Mouse (Mus musculus) stomach, embryonic 14.5 days (tissue): ENCODE measurements around the gene Toe1. TPM values are rescaled to one million over a fixed set of nuclear protein-coding genes. Genes with fewer than 3 reads are reported as not detected.

Source experiments
- ATAC-seq: fragments of 200-750 bp; cut with Nextera tagmentation; 2 replicates; pipeline ENCODE4 v1.8.0; 2017; ENCODE audit warnings: low read depth, moderate TSS enrichment; ENCODE audit not compliant: insufficient number of reproducible peaks, insufficient read depth, low FRiP score
- H3K27ac ChIP-seq: fragments of 300-500 bp; sonication (generic); 2 replicates; pipeline ENCODE4 v1.5.1; 2014; ENCODE audit warnings: mild to moderate bottlenecking, low read length, moderate library complexity, mixed read lengths
- H3K27me3 ChIP-seq: fragments of 300-500 bp; sonication (generic); 2 replicates; pipeline ENCODE4 v1.6.1; 2014; ENCODE audit warnings: low read length, control low read depth, mixed read lengths; ENCODE audit not compliant: control insufficient read depth, insufficient read depth
- H3K36me3 ChIP-seq: fragments of 300-500 bp; sonication (generic); 2 replicates; pipeline ENCODE4 v1.6.1; 2014; ENCODE audit warnings: mild to moderate bottlenecking, control low read depth, low read length, moderate library complexity, mixed read lengths; ENCODE audit not compliant: control insufficient read depth, insufficient read depth
- H3K4me1 ChIP-seq: fragments of 300-500 bp; sonication (generic); 2 replicates; pipeline ENCODE4 v1.6.1; 2014; ENCODE audit warnings: low read length, control low read depth, mixed read lengths; ENCODE audit not compliant: control insufficient read depth, insufficient read depth
- H3K4me2 ChIP-seq: fragments of 300-500 bp; sonication (generic); replicated peaks from 2 replicates; pipeline ENCODE4 v1.6.1; 2014; ENCODE audit warnings: low read depth, low read length, control low read depth
- H3K4me3 ChIP-seq: fragments of 300-500 bp; sonication (generic); 2 replicates; pipeline ENCODE4 v1.5.1; 2014; ENCODE audit warnings: low read depth, low read length, control low read depth
- H3K9ac ChIP-seq: fragments of 300-500 bp; sonication (generic); replicated peaks from 2 replicates; pipeline ENCODE4 v1.6.1; 2014; ENCODE audit warnings: low read depth, mild to moderate bottlenecking, control low read depth, low read length, moderate library complexity, mixed read lengths
- H3K9me3 ChIP-seq: fragments of 300-500 bp; sonication (generic); 2 replicates; pipeline ENCODE4 v1.6.1; 2016; ENCODE audit warnings: low read depth, low read length, control low read depth; ENCODE audit not compliant: control insufficient read depth
- WGBS: fragments of 180-500 bp; shearing (Covaris S2); extraction: QIAGEN DNeasy Blood & Tissue Kit; methylation state at CpG from one replicate; pipeline ENCODE4 v1.1.7; 2014; 5-methylcytosine and 5-hydroxymethylcytosine counted together
- polyA plus RNA-seq: library from polyadenylated mRNA; unstranded; fragments of >200 nt; fragmentation: Nextera tagmentation; extraction: Ambion mirVana; gene quantifications from 2 replicates; pipeline ENCODE4 v1.2.1, GENCODE M21; 2014

Gene Toe1
- polyA plus RNA-seq, 1 experiment from 2014 or later, result 31.8 TPM

- Histone ChIP-seq H3K9me3 (no peaks in the 10 kb centered on the region), H3K27me3 (no peaks in the 10 kb centered on the region), H3K27ac (no peak overlapping the region), H3K36me3 (no peaks in the 10 kb centered on the region), H3K4me2 (no peak overlapping the region), H3K4me3 (no peak overlapping the region), H3K4me1 (peaks cover 4% of the 10 kb centered on the region; the same call in 1 of the 2 replicates), H3K9ac (no peak overlapping the region; the same call in 1 of the 2 replicates)
- 20% methylated on average over 6 of the region's 6 CpGs for WGBS
- ATAC-seq, result no peak
Measured at GRCm38 (mm10) chr4:116830070-116830368, 22.6 kb upstream of the Toe1 start.

- no peak overlapping the region for H3K4me2 ChIP-seq
- no peak overlapping the region for H3K27ac ChIP-seq
- no peaks in the 10 kb centered on the region for H3K27me3 ChIP-seq
- ATAC-seq, result no peak
- no peak overlapping the region for H3K9ac ChIP-seq
- 45% methylated on average over 6 of the region's 6 CpGs for WGBS
- H3K9me3 ChIP-seq, result no peaks in the 10 kb centered on the region
- H3K4me3 ChIP-seq, result no peak overlapping the region
- no peaks in the 10 kb centered on the region for H3K36me3 ChIP-seq
- peaks cover 4% of the 10 kb centered on the region; the same call in 1 of the 2 replicates for H3K4me1 ChIP-seq
Measured at GRCm38 (mm10) chr4:116829364-116830069, 22.1 kb upstream of the Toe1 start.

- no peak overlapping the region for H3K4me2 ChIP-seq
- H3K4me3 ChIP-seq, result no peak overlapping the region
- no peak overlapping the region for H3K9ac ChIP-seq
- no peaks in the 10 kb centered on the region for H3K36me3 ChIP-seq
- 3% methylated on average over 4 of the region's 4 CpGs for WGBS
- peaks cover 4% of the 10 kb centered on the region; the same call in 1 of the 2 replicates for H3K4me1 ChIP-seq
- ATAC-seq, result no peak
- H3K9me3 ChIP-seq, result no peaks in the 10 kb centered on the region
- H3K27ac ChIP-seq, result no peak overlapping the region
- no peaks in the 10 kb centered on the region for H3K27me3 ChIP-seq
Measured at GRCm38 (mm10) chr4:116827819-116828218, 20.4 kb upstream of the Toe1 start.

GRCm38 (mm10) chr4:116824541-116825004, 17.1 kb upstream of the Toe1 start:
- Histone ChIP-seq H3K9me3 (no peaks in the 10 kb centered on the region), H3K27me3 (no peaks in the 10 kb centered on the region; the same call in 1 of the 2 replicates), H3K36me3 (no peaks in the 10 kb centered on the region), H3K4me2 (peak overlapping the region; percentile 57), H3K4me1 (peaks cover 4% of the 10 kb centered on the region; the same call in 1 of the 2 replicates), H3K27ac (no peak overlapping the region), H3K4me3 (peak overlapping the region; percentile 55), H3K9ac (peak overlapping the region; percentile 50)
- 2% methylated on average over 29 of the region's 29 CpGs for whole genome bisulfite sequencing
- ATAC-seq, result peak; percentile 40

GRCm38 (mm10) chr4:116821694-116822016, 14.2 kb upstream of the Toe1 start, which contains the start of gene Hpdl:
TSS of gene Hpdl (minus strand) at chr4:116821707.
- H3K27ac ChIP-seq, result no peak within 1 kb of the TSS
- 12% methylated on average over 9 of the region's 9 CpGs for WGBS
- no peak for ATAC-seq
- H3K27me3 ChIP-seq, result no peaks in the 10 kb centered on the region; the same call in 1 of the 2 replicates
- peaks cover 3% of the 10 kb centered on the region; the same call in 1 of the 2 replicates for H3K36me3 ChIP-seq
- peaks cover 4% of the 10 kb centered on the region; the same call in 1 of the 2 replicates for H3K4me1 ChIP-seq
- peak within 1 kb of the TSS; percentile 78 for H3K4me2 ChIP-seq
- no peak within 1 kb of the TSS; the same call in 1 of the 2 replicates for H3K9ac ChIP-seq
- H3K4me3 ChIP-seq, result peak within 1 kb of the TSS; percentile 44
- no peaks in the 10 kb centered on the region for H3K9me3 ChIP-seq

- under 1% methylated on average over 51 of the region's 51 CpGs for WGBS
- H3K27me3 ChIP-seq, result no peaks in the 10 kb centered on the region; the same call in 1 of the 2 replicates
Measured at GRCm38 (mm10) chr4:116820902-116821693, 13.7 kb upstream of the Toe1 start.

GRCm38 (mm10) chr4:116819968-116820901, 12.8 kb upstream of the Toe1 start:
- Histone ChIP-seq H3K27me3 (no peaks in the 10 kb centered on the region; the same call in 1 of the 2 replicates), H3K9me3 (no peaks in the 10 kb centered on the region), H3K36me3 (peaks cover 3% of the 10 kb centered on the region; the same call in 1 of the 2 replicates), H3K4me1 (peaks cover 2% of the 10 kb centered on the region; the same call in 1 of the 2 replicates), H3K4me3 (peak overlapping the region; percentile 44), H3K27ac (no peak overlapping the region), H3K9ac (no peak overlapping the region), H3K4me2 (peak overlapping the region; percentile 78)
- ATAC-seq, result no peak
- 30% methylated on average over 32 of the region's 32 CpGs for WGBS

More at GRCm38 (mm10) chr4:116820902-116821693, 13.7 kb upstream of the Toe1 start:
- peaks cover 3% of the 10 kb centered on the region; the same call in 1 of the 2 replicates for H3K36me3 ChIP-seq
- peak overlapping the region; percentile 78 for H3K4me2 ChIP-seq
- peak overlapping the region; percentile 44 for H3K4me3 ChIP-seq
- H3K9ac ChIP-seq, result no peak overlapping the region; the same call in 1 of the 2 replicates
- peaks cover 4% of the 10 kb centered on the region; the same call in 1 of the 2 replicates for H3K4me1 ChIP-seq
- ATAC-seq, result peak; percentile 73
- H3K9me3 ChIP-seq, result no peaks in the 10 kb centered on the region
- H3K27ac ChIP-seq, result no peak overlapping the region
